Mouse (Mus musculus): ENCODE results near the gene Dach2. TPM values are rescaled to one million over a fixed set of nuclear protein-coding genes. Genes with fewer than 3 reads are reported as not detected.

Gene Dach2
- polyA plus RNA-seq, 1 experiment: 0.02 TPM

DNA sequence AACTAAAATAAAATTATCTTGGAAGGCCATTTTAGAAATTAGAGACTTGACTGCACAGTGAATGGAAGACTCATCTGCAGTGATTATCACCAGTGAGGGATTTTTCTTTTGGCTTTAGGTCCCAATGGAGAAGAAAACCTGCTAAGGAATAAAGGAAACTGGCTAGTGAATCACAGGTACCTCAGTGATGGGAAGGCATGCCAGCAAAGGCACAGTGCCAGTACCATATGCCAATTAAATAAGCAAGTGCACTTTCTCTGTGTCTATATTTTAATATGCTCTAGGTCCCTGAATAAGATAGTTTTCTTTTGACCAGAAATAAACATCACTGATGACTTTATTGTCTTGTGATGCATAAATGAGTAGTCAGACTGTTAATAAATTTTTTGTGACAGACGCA lies 184.8 kb downstream of the Dach2 start:
- Histone ChIP-seq H3K36me3 (ENCODE audit: control insufficient read depth, insufficient read depth) (no peaks in the 10 kb centered on the region), H3K79me2 (ENCODE audit: control insufficient read depth, insufficient read depth) (no peaks in the 10 kb centered on the region), H3ac (ENCODE audit: control insufficient read depth, insufficient read length) (no peak overlapping the region), H3K27me3 (ENCODE audit: control insufficient read depth, insufficient read depth, insufficient read length) (no peaks in the 10 kb centered on the region), H3K4me3 (no peak overlapping the region), H3K4me2 (ENCODE audit: low read depth) (no peak overlapping the region)
- no peak for TF ChIP-seq TCF12 (IDR thresholded peaks at IDR 0.05; ENCODE audit: insufficient read depth, poor library complexity, severe bottlenecking)
- TF ChIP-seq POLR2AphosphoS2 (IDR thresholded peaks at IDR 0.05; ENCODE audit: insufficient read length, low read depth): no peak
- TF ChIP-seq REST (IDR thresholded peaks at IDR 0.05; ENCODE audit: insufficient read depth, insufficient read length): no peak
- TF ChIP-seq MAX (IDR thresholded peaks at IDR 0.05; ENCODE audit: low read depth): no peak
- no peak for TF ChIP-seq TCF3 (IDR thresholded peaks at IDR 0.05; ENCODE audit: insufficient read length, low read depth)
- no peak for TF ChIP-seq POLR2A (IDR thresholded peaks at IDR 0.05; ENCODE audit: insufficient read length, low read depth)
- TF ChIP-seq CEBPB (IDR thresholded peaks at IDR 0.05; ENCODE audit: insufficient read depth, poor library complexity, severe bottlenecking): no peak
- TF ChIP-seq MYOG (IDR thresholded peaks at IDR 0.05; ENCODE audit: control insufficient read depth in 1 of 3, insufficient read depth in 1 of 3, insufficient read length in 2 of 3, low read depth in 2 of 3): no peak
- no peak for TF ChIP-seq SRF (IDR thresholded peaks at IDR 0.05; ENCODE audit: control insufficient read depth, insufficient read length, low read depth)

DNA sequence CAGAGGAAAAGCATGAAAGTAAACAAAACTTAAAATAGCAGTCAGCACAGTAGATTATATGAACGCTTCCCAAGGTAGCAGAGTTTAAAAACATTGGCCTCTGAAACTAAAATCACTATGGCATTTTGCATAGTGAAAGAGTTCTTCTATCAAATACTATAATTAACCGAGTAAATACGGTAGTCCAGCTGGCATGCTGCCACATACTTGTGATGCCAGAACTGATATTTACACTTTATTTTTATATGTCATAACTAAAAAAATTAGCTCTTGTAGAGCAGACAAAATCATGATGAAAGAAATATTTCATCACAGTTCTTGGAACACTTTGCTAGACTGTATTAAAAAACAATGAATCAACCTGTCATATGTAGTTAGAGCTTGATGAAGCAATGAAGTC lies 247.8 kb downstream of the Dach2 start:
- no peak overlapping the region for H3ac ChIP-seq (ENCODE audit: control insufficient read depth, insufficient read length)
- H3K4me2 ChIP-seq (ENCODE audit: low read depth): no peak overlapping the region

DNA sequence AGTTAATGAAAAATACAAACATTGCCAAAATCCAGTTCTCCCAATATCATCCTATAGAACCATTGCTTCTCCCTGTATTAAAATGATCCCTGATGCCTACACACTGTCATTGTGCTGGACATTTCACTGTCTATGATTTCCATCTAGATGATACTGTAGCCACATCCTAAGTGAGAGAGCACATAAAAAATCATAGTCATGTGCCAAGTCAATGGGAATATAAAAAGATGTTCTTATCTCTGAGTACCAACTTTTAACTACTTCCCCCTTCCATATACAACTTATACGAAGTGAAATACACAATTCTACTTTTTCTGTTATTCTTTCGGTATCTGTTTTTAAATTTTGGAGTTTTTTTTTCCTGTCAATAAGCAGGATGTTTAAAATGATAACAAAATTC lies 266.6 kb downstream of the Dach2 start:
- TF ChIP-seq SRF (IDR thresholded peaks at IDR 0.05; ENCODE audit: control insufficient read depth, insufficient read length, low read depth) (no peak), POLR2AphosphoS2 (IDR thresholded peaks at IDR 0.05; ENCODE audit: insufficient read length, low read depth) (no peak)
- no peaks in the 10 kb centered on the region for H3K27me3 ChIP-seq (ENCODE audit: control insufficient read depth, insufficient read depth, insufficient read length)
- H3K4me3 ChIP-seq: no peak overlapping the region
- no peak overlapping the region for H3K4me2 ChIP-seq (ENCODE audit: low read depth)
- H3ac ChIP-seq (ENCODE audit: control insufficient read depth, insufficient read length): no peak overlapping the region
- no peaks in the 10 kb centered on the region for H3K36me3 ChIP-seq (ENCODE audit: control insufficient read depth, insufficient read depth)
- H3K79me2 ChIP-seq (ENCODE audit: control insufficient read depth, insufficient read depth): no peaks in the 10 kb centered on the region

More for the DNA sequence above, 247.8 kb downstream of the Dach2 start:
- H3K36me3 ChIP-seq (ENCODE audit: control insufficient read depth, insufficient read depth): no peaks in the 10 kb centered on the region
- H3K79me2 ChIP-seq (ENCODE audit: control insufficient read depth, insufficient read depth): no peaks in the 10 kb centered on the region
- H3K4me3 ChIP-seq: no peak overlapping the region
- H3K27me3 ChIP-seq (ENCODE audit: control insufficient read depth, insufficient read depth, insufficient read length): no peaks in the 10 kb centered on the region
- TF ChIP-seq REST (IDR thresholded peaks at IDR 0.05; ENCODE audit: insufficient read depth, insufficient read length) (no peak), MAX (IDR thresholded peaks at IDR 0.05; ENCODE audit: low read depth) (no peak), E2F4 (IDR thresholded peaks at IDR 0.05; ENCODE audit: insufficient read depth) (no peak), MYOD1 (IDR thresholded peaks at IDR 0.05; ENCODE audit: control insufficient read depth in 1 of 3, insufficient read length in 2 of 3, low read depth in 2 of 3) (no peak), POLR2AphosphoS2 (IDR thresholded peaks at IDR 0.05; ENCODE audit: insufficient read length, low read depth) (no peak), POLR2A (IDR thresholded peaks at IDR 0.05; ENCODE audit: insufficient read length, low read depth) (no peak), USF1 (IDR thresholded peaks at IDR 0.05; ENCODE audit: low read depth) (no peak), CEBPB (IDR thresholded peaks at IDR 0.05; ENCODE audit: insufficient read depth, poor library complexity, severe bottlenecking) (no peak), SRF (IDR thresholded peaks at IDR 0.05; ENCODE audit: control insufficient read depth, insufficient read length, low read depth) (no peak)

DNA sequence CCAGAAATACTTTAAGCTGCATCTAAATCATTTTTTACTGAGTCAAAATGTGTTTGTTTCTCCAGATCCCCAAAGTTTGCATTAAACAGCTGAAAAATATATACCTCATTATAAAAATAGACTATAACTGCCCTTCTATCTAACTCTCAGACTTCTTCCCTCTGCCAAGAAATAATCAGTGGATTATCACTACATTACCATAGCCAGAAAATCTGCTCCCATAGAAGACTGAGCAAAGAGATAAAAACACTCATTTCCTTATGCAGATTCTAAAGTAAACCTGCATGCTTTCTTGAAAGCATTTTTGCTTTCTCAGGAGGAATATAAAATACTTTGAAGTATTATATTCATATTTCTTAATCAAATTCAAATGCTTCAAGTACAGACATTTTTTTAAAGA lies 368.8 kb downstream of the Dach2 start:
- no peaks in the 10 kb centered on the region for H3K36me3 ChIP-seq (ENCODE audit: control insufficient read depth, insufficient read depth)
- H3K79me2 ChIP-seq (ENCODE audit: control insufficient read depth, insufficient read depth): no peaks in the 10 kb centered on the region
- H3K27me3 ChIP-seq (ENCODE audit: control insufficient read depth, insufficient read depth, insufficient read length): no peaks in the 10 kb centered on the region
- H3ac ChIP-seq (ENCODE audit: control insufficient read depth, insufficient read length): no peak overlapping the region
- no peak overlapping the region for H3K4me2 ChIP-seq (ENCODE audit: low read depth)
- TF ChIP-seq USF1 (IDR thresholded peaks at IDR 0.05; ENCODE audit: low read depth): no peak
- TF ChIP-seq MYOG (IDR thresholded peaks at IDR 0.05; ENCODE audit: control insufficient read depth in 1 of 3, insufficient read depth in 1 of 3, insufficient read length in 2 of 3, low read depth in 2 of 3): no peak
- no peak for TF ChIP-seq POLR2AphosphoS2 (IDR thresholded peaks at IDR 0.05; ENCODE audit: insufficient read length, low read depth)
- TF ChIP-seq REST (IDR thresholded peaks at IDR 0.05; ENCODE audit: insufficient read depth, insufficient read length): no peak
- TF ChIP-seq MAX (IDR thresholded peaks at IDR 0.05; ENCODE audit: low read depth): no peak
- no peak for TF ChIP-seq TCF3 (IDR thresholded peaks at IDR 0.05; ENCODE audit: insufficient read length, low read depth)
- TF ChIP-seq E2F4 (IDR thresholded peaks at IDR 0.05; ENCODE audit: insufficient read depth): no peak
- TF ChIP-seq TCF12 (IDR thresholded peaks at IDR 0.05; ENCODE audit: insufficient read depth, poor library complexity, severe bottlenecking): no peak
- TF ChIP-seq MYOD1 (IDR thresholded peaks at IDR 0.05; ENCODE audit: control insufficient read depth in 1 of 3, insufficient read length in 2 of 3, low read depth in 2 of 3): no peak
- TF ChIP-seq SRF (IDR thresholded peaks at IDR 0.05; ENCODE audit: control insufficient read depth, insufficient read length, low read depth): no peak
- no peak overlapping the region for H3K4me3 ChIP-seq

DNA sequence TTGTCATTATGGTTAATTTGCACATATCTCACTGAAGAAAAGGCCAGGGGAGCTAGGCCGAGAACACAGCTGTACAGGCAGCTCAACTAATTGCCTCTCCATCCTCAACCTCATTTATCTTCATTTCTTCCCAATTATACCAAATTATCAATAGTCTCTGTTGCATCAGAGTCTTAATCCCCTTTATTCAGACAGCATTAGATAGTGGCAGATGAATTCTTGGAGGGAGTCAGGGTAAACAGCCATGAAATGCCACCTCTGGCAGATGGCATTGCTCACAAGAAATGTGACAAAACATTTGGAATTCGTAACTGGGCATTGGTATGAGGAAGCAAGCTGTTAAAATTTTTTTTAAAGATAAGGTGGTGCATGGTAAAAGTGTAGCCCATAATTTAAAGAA lies 389.9 kb downstream of the Dach2 start:
- Histone ChIP-seq H3ac (ENCODE audit: control insufficient read depth, insufficient read length) (no peak overlapping the region), H3K27me3 (ENCODE audit: control insufficient read depth, insufficient read depth, insufficient read length) (no peaks in the 10 kb centered on the region), H3K4me2 (ENCODE audit: low read depth) (no peak overlapping the region), H3K79me2 (ENCODE audit: control insufficient read depth, insufficient read depth) (no peaks in the 10 kb centered on the region), H3K36me3 (ENCODE audit: control insufficient read depth, insufficient read depth) (no peaks in the 10 kb centered on the region), H3K4me3 (no peak overlapping the region)
- no peak for TF ChIP-seq SRF (IDR thresholded peaks at IDR 0.05; ENCODE audit: control insufficient read depth, insufficient read length, low read depth)
- no peak for TF ChIP-seq POLR2A (IDR thresholded peaks at IDR 0.05; ENCODE audit: insufficient read length, low read depth)
- TF ChIP-seq CEBPB (IDR thresholded peaks at IDR 0.05; ENCODE audit: insufficient read depth, poor library complexity, severe bottlenecking): no peak
- no peak for TF ChIP-seq MYOD1 (IDR thresholded peaks at IDR 0.05; ENCODE audit: control insufficient read depth in 1 of 3, insufficient read length in 2 of 3, low read depth in 2 of 3)
- no peak for TF ChIP-seq E2F4 (IDR thresholded peaks at IDR 0.05; ENCODE audit: insufficient read depth)
- TF ChIP-seq POLR2AphosphoS2 (IDR thresholded peaks at IDR 0.05; ENCODE audit: insufficient read length, low read depth): no peak
- TF ChIP-seq TCF12 (IDR thresholded peaks at IDR 0.05; ENCODE audit: insufficient read depth, poor library complexity, severe bottlenecking): no peak
- TF ChIP-seq TCF3 (IDR thresholded peaks at IDR 0.05; ENCODE audit: insufficient read length, low read depth): no peak
- no peak for TF ChIP-seq REST (IDR thresholded peaks at IDR 0.05; ENCODE audit: insufficient read depth, insufficient read length)
- TF ChIP-seq USF1 (IDR thresholded peaks at IDR 0.05; ENCODE audit: low read depth): no peak
- no peak for TF ChIP-seq MAX (IDR thresholded peaks at IDR 0.05; ENCODE audit: low read depth)
- no peak for TF ChIP-seq MYOG (IDR thresholded peaks at IDR 0.05; ENCODE audit: control insufficient read depth in 1 of 3, insufficient read depth in 1 of 3, insufficient read length in 2 of 3, low read depth in 2 of 3)
